Mouse (Mus musculus) ES-E14 (cell line): ENCODE data around the gene Pla2g5.

Experiments used
- HCFC1 ChIP-seq: IDR thresholded peaks from 2 replicates; pipeline ENCODE4 v1.6.1; 2012; ENCODE audit warnings: low read length, inconsistent platforms, borderline replicate concordance; ENCODE audit not compliant: insufficient read depth
- MAFK ChIP-seq: IDR thresholded peaks from 2 replicates; pipeline ENCODE4 v1.6.1; 2014; ENCODE audit warnings: mild to moderate bottlenecking, low read depth, low read length, inconsistent platforms; ENCODE audit not compliant: insufficient read depth
- ZC3H11A ChIP-seq: IDR thresholded peaks from 2 replicates; pipeline ENCODE4 v1.6.1; 2012; ENCODE audit warnings: low read depth, mild to moderate bottlenecking, inconsistent platforms, low read length, borderline replicate concordance
- ZNF384 ChIP-seq: IDR thresholded peaks from 2 replicates; pipeline ENCODE4 v1.6.1; 2012; ENCODE audit warnings: low read depth, low read length, inconsistent platforms

GRCm38 (mm10) chr4:138889165-138889564 is 25.9 kb upstream of the Pla2g5 start:
- no peak for TF ChIP-seq MAFK
- no peak for TF ChIP-seq ZNF384
- TF ChIP-seq ZC3H11A: no peak
- TF ChIP-seq HCFC1: no peak
